Mouse (Mus musculus): ENCODE data around the gene Iars. TPM values are rescaled to one million over a fixed set of nuclear protein-coding genes. Genes with fewer than 3 reads are reported as not detected.
"Not testable (repeated sequence)": the region's sequence is repeated elsewhere in the genome, so short reads cannot be mapped to it uniquely, and the experiment has no call there.

Gene Iars
- polyA plus RNA-seq, 2 experiments from 2014 or later = 34.9 to 48.6 TPM

GRCm38 (mm10) chr13:49738011-49738410, 56.1 kb downstream of the Iars start:
- ATAC-seq = no peak

GRCm38 (mm10) chr13:49741285-49742040, 59.6 kb downstream of the Iars start:
- no peak for ATAC-seq

GRCm38 (mm10) chr13:49756591-49756990, 74.7 kb downstream of the Iars start:
- ATAC-seq = no peak

GRCm38 (mm10) chr13:49757966-49758365, 76.1 kb downstream of the Iars start:
- no peak for ATAC-seq

GRCm38 (mm10) chr13:49760675-49761074, 78.8 kb downstream of the Iars start:
- ATAC-seq = no peak

- no peak for ATAC-seq
Measured at GRCm38 (mm10) chr13:49762208-49762607, 80.3 kb downstream of the Iars start.

- ATAC-seq = no peak
Measured at GRCm38 (mm10) chr13:49765306-49765705, 83.4 kb downstream of the Iars start.

- no peak for ATAC-seq
Measured at GRCm38 (mm10) chr13:49766269-49766668, 84.4 kb downstream of the Iars start.

GRCm38 (mm10) chr13:49768048-49768447, 86.1 kb downstream of the Iars start:
- no peak for ATAC-seq

GRCm38 (mm10) chr13:49769111-49769510, 87.2 kb downstream of the Iars start:
- ATAC-seq = no peak

GRCm38 (mm10) chr13:49771536-49771935, 89.6 kb downstream of the Iars start:
- ATAC-seq = not testable (repeated sequence)

Other genes starting within 250 kb of the Iars start
- 1 to 10 TPM; 5.2 to 8.4 TPM for gene Tes3-ps, start 188.8 kb upstream of the Iars start, polyA plus RNA-seq (2017; shearing (Covaris generic))
- gene Ecm2, start 177.3 kb upstream of the Iars start, polyA plus RNA-seq (2017; shearing (Covaris generic)) = under 1 TPM; 0.05 to 0.14 TPM
- gene Aspn, start 137.7 kb upstream of the Iars start, polyA plus RNA-seq (2017; shearing (Covaris generic)) = not detected
- gene Omd, start 99.6 kb upstream of the Iars start, polyA plus RNA-seq (2017; shearing (Covaris generic)) = 1 to 10 TPM in 1 of 2 experiments, under 1 TPM in 1; 0.28 to 1.1 TPM
- under 1 TPM; 0.16 to 0.30 TPM for gene Ogn, start 74.1 kb upstream of the Iars start, polyA plus RNA-seq (2017; shearing (Covaris generic))
- gene Cenpp, start 29.3 kb upstream of the Iars start, polyA plus RNA-seq (2017; shearing (Covaris generic)) = 1 to 10 TPM; 3.0 to 4.0 TPM
- 10 to 100 TPM; 48.0 to 55.4 TPM for gene Nol8, start 29.0 kb upstream of the Iars start, polyA plus RNA-seq (2017; shearing (Covaris generic))
- not detected for gene Gm30302, start 116.9 kb downstream of the Iars start, polyA plus RNA-seq (2017; shearing (Covaris generic))

Measured in CD4-positive, CD25-positive, alpha-beta regulatory T cell, adult 4 months (primary cell).